Mouse (Mus musculus) left cerebral cortex, adult 11 months (tissue): ENCODE data around the gene Anks4b.

Source experiments
- DNase-seq: peaks from one replicate; pipeline ENCODE4 v3.0.0; 2022; ENCODE audit warnings: low spot score

Anks4b gene

DNA sequence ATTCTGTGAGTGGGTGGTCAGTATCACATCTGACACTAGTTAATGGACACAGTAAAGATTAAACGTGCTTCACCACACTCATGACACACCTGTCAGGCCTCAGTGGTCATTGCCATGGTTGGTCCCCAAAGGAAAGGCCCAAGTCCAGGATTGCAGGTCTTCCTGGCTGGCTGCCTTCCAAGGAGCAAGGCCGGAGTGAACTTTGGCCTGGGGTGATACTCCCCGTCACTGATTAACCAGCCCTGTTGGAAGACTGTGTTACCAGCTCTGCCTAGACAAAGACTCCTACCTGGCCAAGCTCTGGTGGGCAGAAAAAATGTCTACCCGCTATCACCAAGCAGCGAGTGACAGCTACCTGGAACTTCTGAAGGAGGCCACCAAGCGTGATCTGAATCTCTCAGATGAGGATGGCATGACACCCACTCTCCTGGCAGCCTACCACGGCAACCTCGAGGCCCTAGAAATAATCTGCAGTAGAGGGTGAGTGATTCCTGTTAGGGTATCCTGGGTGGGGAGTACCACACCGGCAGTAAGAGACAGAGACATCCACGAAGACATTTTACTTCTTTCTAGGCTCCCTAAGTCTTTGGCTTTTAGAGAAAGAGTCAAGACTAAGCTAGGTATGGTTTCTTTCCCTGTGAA lies at the start of gene Anks4b:
TSS of gene Anks4b (plus strand) at position 256 of the 642 bp plus-strand sequence.
- no peak for DNase-seq

DNA sequence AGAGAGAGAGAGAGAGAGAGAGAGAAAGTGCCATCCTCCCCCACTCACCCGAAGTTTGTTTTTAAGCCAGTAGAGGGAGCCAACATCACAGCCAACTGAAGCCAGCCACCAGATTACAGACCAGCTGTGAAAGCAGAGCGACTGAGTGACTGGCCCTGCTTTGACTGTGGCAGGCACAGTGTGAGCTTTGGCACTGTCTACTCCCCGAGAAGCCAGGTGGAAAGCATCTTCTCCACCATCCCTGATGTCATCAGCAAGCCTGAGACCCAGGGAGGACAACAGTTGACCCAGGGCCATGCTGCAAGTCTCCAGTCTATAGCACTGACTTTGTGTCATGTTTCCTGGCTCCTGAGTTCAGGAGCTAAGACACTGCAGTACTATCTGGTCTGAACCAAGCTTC lies 48.8 kb upstream of the Anks4b start:
- DNase-seq = peak; percentile 57

DNA sequence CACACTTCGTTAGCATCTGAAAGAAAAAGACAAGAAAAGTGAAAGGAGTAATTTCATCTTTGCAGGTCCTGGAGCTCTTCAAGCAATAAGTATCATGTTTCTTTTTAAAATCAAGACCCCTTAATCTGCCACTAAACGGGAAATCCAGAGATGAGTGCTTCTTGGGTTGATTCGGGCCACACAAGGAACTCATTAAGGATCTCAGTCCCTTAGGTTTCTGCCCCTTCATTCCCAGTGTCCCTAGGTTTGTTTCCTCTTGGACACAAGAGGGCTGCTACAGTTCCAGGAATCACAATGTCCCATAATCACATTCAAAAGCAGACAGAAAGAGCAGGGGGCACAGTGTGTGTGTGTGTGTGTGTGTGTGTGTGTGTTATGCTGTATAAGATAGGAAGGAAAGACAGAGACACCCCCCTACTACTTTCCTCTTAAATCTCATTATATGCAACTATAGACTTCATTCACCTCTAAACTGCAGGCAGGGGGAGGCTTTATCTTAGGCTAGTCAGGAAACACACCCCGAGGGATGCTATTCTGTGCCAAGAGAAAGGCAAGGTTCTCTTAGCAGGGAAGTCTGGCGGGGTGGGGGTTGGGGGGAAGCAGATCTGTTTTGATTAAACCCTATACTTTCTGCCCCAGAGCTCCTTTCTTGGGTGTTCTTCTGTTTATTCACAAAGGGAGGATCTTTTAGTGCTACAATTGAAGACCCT lies 46.5 kb upstream of the Anks4b start:
- no peak for DNase-seq

DNA sequence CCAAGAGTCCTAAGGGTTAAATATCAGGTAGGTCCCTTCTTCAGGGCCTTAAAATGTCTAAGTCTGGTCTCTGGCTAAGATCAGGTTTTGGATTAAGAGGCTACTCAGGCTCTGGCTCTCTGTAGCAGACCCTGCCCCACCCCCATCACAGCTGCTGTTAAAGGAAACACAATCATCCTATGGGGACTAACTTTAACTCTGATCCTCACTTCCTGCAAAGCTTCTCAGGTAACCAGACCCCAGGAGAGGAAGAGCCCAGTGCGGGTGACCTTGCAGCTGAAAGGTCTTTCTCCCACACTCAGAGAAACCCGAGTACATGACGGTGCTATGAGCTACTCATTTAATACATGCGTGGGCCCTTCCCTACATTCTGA lies 46.0 kb upstream of the Anks4b start:
- no peak for DNase-seq

DNA sequence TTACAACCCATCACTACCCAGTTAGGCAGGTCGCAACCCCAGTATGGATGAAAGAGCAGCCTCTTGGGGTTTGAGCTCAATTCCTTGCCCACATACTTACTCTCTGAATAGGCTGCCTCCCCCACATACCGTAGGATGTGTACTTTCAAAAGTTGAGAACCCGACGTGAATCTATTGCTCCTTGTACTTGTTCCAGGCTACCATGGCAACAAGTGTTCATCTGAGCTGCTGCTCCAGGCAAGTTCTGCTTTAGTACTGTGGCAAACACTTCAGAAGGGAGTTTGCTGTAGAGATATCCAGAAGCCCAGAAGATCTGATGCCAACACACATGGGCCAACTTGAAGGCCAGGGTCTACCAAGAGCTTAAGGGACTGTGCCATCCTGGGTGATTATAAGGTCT lies 44.7 kb upstream of the Anks4b start:
- DNase-seq = peak; percentile 39

DNA sequence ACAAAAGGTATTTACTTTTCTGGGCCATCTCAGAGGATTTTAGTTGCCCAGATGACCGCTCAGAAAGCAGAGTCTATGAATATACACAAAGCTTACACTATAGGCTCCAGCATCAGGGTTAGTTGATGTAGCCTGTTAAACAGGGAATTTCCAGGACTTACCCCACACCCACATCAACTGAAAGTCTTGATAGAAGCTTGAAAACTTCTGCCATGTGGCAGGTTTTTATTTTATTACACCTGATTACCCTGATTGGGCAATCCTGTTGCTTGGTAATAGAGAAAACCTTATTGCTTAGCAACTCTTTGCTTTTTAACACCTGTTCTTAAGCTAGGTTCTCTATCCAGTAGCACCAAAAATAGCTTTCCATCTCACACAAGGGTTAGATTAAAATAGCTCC lies 30.9 kb upstream of the Anks4b start:
- DNase-seq = no peak

DNA sequence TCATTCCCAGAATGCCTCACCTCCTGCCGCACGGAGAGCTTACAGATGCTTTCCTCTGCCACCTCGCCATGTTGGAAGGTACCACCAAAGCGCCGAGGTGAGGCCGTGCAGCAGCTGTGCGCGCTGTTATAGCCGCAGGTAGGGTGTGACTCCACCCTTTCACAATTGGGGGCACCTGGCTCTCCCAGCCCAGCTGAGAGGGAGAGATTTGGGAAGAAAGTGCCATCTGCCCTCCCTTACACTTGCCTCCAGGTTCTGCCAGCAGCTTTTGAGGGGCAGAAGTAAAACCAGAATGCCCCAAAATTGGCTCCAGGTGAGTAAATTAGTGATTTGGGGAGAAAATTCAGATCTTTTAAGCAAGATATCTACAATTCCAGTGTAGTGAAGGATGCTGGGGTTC lies 28.5 kb upstream of the Anks4b start, which contains the start of gene Zp2:
TSS of gene Zp2 (minus strand) at position 101 of the 400 bp plus-strand sequence.
- no peak for DNase-seq

DNA sequence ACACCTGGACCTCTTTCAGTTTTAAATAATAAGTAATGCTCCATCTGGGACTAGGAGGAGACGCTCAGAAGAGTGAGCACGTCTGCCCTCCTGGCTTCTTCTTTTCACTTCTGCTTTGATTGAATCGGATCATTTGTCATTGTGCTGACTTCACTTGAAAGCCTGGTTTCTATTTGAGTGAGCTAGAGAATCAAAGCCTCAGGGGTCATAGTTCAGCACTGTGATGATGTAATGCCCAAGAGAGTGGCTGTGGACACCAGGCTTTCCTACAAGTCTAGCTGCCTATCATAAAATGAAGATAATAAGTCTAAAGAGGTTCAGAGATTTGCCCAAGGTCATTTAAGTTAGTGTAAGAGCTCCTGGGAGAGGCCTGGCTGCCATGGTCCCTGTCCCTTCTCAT lies 23.4 kb upstream of the Anks4b start:
- DNase-seq = no peak

DNA sequence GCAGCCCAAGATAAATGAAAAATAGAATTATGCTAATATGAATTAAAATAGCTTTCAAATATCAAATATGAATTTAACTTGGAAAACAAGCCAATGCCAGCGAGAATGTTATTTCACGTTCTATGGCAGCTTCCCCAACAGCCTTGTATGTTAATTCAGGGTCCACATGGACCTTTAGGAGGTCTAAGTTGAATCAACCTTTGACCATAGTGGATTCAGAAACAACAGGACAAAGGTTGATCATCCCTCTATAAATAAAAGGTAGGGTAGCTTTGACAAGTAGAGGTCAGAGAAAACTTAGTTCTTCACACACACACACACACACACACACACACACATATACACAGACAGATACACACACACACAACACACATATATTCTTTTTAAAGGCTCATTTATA lies 22.8 kb upstream of the Anks4b start:
- no peak for DNase-seq

DNA sequence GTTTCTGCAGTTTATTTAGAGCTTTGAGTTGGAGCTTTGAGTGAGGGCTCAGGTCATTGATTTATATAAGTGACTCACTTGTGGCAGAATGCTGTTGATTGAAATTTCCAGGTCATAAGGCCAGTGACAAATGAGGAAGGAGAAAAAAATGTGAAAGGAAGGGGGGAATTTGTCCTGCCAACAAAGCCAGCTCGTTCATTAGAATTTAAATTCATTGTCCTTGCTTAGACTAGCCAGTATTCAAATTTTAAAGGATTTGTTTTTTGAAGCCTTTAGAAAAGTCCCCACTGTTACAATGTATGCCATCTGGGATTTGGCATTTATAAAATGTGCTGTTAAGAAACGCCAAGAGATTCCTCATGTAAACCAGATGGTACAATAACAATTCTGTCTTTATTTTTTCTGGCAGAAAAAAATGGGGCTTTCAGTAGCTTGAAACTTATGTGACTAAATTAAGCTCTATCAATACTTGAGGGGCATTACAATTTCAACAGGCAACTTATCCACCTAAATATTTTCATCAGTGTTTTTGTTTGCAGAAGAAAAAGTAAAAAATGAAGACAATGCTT lies 16.7 kb upstream of the Anks4b start:
- DNase-seq = peak; percentile 13

DNA sequence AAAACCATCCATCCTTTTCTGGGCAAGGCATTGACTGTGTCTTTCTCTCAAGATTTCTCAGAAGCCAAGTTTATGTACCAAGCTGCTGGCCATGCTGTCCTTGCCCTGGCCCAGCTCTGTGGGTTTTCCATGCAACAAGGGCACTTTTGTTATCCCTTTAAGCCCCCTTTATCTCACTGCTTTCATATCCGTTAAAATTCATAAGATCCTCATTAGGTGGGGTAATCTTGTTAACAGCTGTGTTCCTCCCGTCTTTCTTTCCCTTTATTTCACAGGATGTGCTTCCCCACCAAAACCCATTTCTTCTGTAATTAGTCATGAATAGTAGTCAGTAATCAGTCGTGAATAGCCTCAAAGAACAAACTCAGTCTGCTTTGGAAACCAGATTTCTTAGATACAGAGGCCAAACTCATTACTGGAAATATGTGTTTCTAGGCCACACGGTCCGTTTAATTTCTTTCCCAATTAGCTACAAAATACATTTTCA lies 16.0 kb upstream of the Anks4b start:
- DNase-seq = no peak

DNA sequence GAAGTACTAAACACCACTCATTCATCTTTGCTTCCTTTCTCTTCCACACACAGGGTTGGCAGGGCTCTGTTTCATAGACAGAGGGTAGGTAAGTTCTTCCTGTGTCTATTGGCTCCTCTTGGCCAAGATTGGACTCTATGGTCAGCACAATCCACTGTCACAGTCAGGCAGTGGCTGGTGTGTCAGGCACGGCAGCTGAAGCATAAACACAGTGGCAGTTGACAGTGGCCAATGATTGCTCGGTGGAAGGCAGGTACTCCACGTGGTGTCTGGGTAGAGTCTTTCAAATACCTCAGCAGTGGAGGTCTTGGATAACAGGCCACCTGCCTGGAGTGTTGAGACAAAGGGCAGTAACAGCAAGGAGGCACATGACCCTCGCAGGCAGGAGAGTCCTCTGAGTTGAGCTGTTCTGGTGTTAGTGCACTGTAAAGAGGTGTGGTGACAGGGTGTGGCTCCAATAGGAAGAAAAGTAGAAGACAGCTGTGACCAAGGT lies 15.5 kb upstream of the Anks4b start:
- DNase-seq = no peak

DNA sequence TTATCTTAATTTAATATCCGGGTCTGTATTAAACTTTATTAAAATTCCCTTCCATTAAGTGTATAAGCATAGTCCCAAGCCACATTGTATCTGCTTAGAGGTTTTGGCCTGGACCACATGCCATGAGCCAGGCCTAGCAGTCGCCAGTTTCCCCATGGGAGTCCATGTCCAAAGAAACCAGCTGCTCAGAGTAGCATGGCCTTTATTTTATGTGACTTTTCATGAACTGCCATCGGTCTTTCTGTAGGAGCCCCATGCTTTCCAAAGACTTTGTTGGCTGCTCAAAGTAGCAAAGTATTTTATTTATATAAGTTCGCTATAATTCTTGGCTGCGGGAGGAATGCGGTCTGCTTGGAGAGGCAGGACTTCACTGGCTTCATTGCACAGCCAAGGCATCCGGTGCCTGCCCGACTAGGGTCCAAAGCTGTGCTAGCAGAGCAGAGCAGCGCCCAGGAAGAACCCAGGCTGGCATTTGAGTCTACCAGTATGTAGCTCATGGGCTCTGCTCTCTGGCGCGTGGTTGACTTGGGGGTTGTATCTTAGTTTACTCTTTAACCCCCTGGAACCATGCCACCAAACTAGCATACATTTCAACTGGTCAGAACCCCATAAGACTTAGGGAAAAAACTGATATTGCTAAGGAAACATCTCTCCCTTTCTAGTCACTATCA lies 9.9 kb upstream of the Anks4b start:
- DNase-seq = no peak

DNA sequence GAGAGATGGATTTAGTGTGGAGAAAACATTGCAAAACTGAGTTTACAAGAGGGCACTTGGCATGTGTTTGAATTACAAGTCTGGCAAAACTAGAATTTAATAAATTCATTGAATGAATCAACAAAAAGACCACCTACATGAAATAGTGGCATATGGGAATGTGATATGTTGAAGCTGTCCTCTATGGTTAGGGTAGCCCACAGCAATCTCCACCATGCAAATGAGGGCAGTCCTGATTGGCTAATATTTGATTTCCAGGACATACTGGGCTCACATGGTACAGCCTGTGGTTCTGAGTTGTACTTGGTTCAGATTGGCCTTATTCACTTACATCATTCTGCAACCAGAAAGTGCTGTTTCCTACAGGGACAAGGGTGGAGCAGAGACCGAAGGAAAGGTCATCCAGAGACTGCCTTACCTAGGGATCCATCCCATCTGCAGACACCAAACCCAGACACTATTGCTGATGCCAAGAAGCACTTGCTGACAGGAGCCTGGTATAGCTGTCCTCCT lies 1.4 kb upstream of the Anks4b start:
- no peak for DNase-seq

DNA sequence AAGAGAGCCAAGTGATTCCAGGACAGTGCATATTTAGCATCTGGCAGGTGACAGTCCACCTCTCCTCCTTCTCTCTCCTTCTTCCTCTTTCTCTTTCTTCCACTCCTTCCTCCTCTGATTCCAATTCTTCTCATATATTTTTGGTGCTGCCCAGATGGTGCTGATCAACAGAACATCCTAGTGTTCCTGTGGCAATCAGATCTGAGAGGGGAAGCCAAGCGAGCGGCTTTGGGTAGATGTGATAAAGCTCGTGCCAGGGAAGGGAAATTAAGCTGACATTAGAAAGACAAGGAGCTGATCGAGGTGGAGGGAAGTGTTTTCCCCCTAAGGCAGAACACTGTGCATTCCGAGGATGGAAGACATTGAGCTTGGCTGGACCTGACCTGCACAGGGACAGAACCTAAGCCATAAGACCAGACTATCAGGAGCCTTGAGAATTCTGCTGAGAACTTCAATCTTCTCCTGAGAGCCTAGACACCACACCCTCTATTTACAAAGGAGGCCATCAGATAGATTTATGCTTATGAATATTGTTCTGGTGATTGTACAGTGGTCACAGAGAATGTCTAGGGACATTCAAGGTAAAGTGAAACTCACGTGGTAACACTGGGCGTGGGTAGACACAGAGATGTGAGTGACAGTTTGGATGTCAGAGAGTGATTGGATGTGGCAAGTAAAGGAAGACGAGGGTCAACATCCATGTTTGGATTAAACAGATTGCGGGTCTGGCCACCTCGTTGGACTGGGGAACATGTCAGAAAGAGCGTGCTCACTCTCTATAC lies 1.3 kb downstream of the Anks4b start:
- DNase-seq = no peak

DNA sequence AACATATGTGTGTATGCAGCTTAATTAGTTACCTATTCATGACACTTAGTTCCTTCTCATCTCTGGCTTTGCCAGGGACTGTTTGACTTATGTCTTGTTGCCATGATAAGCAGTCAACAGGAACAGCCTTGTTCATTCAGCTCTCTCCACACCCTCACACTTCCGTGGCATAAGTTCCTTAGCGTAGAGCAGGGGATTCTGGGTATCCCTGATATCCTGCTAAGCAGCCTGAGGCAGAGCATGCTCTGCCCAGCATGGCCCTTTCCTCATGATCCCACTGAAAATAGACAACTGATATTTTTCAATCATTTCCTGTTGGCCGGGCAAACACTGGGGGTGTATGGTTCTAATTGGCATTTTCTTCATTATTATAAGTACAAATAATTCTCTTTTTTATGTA lies 4.0 kb downstream of the Anks4b start:
- no peak for DNase-seq

DNA sequence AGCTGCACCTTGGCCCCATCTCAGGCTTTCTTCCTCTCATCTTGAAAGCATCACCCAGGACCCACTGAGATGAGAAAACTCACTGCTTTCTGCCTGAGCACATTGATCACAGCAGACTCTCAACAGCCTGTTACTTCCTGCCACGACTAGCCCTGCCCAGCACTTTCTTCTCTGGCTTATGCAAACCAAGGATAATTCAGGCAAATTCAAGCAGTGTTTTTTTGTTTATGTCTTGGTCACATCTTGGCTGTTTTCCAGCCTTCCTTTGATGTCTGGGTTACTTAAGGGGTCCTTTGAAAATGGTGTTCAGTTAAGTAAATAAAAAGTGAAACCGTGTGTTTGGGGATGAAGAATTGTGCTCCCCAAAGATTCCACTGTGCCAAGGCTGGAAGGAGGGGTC lies 5.3 kb downstream of the Anks4b start:
- no peak for DNase-seq

DNA sequence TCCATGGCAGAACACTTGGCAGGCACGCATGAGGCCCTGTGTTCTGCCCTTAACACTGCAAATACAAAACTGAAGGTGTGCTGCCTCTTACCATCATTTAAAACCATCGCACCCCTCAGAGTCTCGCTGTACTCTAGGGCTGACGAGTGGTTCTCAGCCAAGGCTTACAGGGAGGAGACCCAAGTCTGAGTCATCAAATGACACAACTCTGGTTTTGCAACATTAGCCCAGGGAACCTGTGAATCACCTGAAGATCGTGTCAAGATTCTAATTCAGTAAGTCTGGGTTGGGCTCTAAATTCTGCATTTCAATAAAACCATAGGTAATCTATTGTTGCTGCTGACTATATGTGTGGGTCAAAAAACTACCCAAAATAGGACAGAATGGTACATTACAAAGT lies 6.9 kb downstream of the Anks4b start:
- no peak for DNase-seq

DNA sequence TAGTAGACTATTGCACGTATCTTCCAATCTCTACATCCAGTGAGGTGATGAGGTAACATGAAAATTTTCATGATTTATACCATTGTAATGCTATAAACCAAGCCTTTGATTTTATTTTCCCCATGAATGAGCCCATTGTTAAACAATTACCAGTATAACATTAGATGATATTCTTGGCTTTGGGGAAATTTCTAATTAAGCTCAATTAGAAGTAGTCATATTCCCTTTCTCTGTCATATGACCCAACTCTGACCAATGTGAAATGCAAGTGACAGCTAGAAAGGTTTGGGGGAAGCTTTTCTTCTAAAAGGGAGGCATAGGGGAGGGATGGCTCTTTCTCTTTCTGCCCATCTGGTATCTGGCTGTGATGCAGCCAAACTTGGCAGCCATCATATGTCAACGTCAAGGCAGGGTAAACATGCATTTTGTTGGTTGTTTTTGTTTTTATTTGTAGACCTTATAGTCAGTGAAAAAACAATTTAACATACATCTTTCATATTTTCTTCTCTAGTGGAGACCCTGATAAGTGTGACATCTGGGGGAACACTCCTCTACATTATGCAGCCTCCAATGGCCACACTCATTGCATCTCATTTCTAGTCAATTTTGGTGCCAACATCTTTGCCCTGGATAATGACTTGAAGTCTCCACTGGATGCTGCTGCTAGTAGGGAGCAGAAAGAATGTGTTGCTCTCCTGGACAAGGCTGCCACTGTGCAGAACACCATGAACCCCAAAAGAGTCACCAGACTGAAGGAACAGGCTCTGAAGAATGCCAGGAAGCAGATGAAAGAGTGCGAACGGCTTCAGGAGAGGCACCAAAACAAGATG lies 8.0 kb downstream of the Anks4b start:
- DNase-seq = no peak

DNA sequence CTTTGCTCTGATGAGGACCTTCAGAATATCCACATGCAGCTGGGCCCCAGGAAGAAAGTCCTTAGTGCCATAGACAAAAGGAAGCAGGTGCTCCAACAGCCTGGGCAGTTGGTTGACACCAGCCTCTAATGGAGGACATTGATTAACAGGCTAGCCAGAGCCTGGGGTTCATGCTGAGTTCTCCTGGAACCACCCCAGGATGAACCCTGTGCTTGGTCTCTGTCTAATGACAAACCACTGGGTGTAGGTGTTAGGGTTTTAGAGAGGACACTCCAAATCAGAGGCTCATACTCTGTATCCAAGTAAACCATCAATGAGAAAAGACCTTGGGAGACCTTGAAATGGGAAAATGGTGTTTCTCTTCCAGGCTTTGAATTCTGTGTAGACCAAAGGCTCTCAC lies 9.2 kb downstream of the Anks4b start:
- no peak for DNase-seq

DNA sequence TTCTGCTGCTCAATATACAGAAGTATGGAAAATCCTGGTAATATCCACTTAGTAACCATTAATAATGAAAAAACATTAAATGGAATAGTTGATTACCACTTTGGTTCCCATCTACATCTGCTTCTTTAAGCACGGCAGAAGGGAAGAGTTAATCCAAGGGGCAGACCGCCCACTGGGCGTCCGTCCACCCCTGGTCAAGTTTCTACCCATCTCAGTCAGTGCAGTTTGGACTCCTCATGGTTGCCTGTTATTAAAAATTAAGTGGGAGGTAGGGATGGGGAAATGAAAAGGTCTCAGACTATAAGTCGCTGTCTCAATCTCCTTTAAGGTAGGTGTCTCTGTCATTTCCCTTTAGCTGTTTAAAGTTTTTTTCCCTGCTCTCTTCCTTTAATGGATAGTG lies 15.3 kb downstream of the Anks4b start:
- DNase-seq = no peak
